Mouse (Mus musculus) myocyte (in vitro differentiated cells): ENCODE measurements around the gene Lrmda.

Source experiments
- CEBPB ChIP-seq: IDR thresholded peaks from 2 replicates; pipeline ENCODE4 v1.6.1; 2011; ENCODE audit warnings: mild to moderate bottlenecking, moderate library complexity; ENCODE audit not compliant: poor library complexity, insufficient read depth, severe bottlenecking
- E2F4 ChIP-seq: IDR thresholded peaks from one replicate; pipeline ENCODE4 v1.6.1; 2011; ENCODE audit warnings: mild to moderate bottlenecking, control low read depth, moderate library complexity; ENCODE audit not compliant: insufficient read depth
- MAX ChIP-seq: IDR thresholded peaks from one replicate; pipeline ENCODE4 v1.6.1; 2011; ENCODE audit warnings: low read depth, mild to moderate bottlenecking, control low read depth
- MYOG ChIP-seq, 3 experiments: IDR thresholded peaks; one replicate each; pipeline ENCODE4 v1.6.1; 2011; ENCODE audit warnings: control low read depth in 2 of 3, low read depth in 2 of 3, mild to moderate bottlenecking in 2 of 3; ENCODE audit not compliant: insufficient read length in 2 of 3, control insufficient read depth in 1 of 3, insufficient read depth in 1 of 3
- POLR2A ChIP-seq: IDR thresholded peaks from one replicate; pipeline ENCODE4 v1.6.1; 2011; ENCODE audit warnings: low read depth, mild to moderate bottlenecking, control low read depth, moderate library complexity; ENCODE audit not compliant: insufficient read length
- POLR2AphosphoS2 ChIP-seq: IDR thresholded peaks from one replicate; pipeline ENCODE4 v1.6.1; 2011; ENCODE audit warnings: low read depth, control low read depth; ENCODE audit not compliant: insufficient read length
- TCF12 ChIP-seq: IDR thresholded peaks from one replicate; pipeline ENCODE4 v1.6.1; 2011; ENCODE audit warnings: mild to moderate bottlenecking, control low read depth; ENCODE audit not compliant: poor library complexity, insufficient read depth, severe bottlenecking
- USF1 ChIP-seq: IDR thresholded peaks from one replicate; pipeline ENCODE4 v1.6.1; 2011; ENCODE audit warnings: low read depth, mild to moderate bottlenecking, control low read depth, moderate library complexity

DNA sequence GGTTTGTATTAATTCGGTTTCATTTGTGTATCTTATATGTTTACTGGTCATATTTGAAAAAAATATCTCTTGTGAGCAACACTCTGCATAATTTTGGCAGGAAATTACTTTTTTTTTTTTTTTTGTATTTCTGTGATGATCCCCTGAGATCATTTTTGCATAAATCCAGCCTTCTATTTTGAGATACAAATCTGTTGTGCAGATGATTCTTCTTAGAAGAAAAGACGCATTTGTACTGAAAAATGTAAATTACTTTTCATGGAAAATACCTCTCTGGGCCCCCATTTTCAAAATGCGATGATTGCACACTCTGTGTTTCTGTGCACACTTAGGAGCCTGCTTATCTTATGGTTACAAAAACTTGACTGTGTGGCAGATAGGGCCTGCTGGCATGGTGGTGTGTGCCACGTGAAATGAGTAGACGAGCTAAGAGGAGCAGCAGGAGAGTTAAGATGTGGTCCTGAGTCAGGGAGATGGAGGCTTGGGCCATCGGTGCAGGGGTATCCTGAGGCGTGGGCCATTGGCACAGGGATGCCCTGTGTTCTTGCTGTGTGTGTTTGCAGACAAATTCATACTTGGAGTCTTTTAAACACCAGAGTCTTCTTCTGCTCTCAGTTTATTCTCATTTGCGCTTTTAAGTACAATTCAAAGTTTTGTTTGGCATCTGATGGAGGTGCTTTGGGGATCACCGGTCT, 353.3 kb downstream of the Lrmda start:
- no peak for TF ChIP-seq E2F4
- TF ChIP-seq MAX, result no peak
- TF ChIP-seq POLR2AphosphoS2, result no peak
- TF ChIP-seq POLR2A, result no peak
- no peak for TF ChIP-seq CEBPB
- no peak for TF ChIP-seq USF1
- no peak for TF ChIP-seq TCF12
- TF ChIP-seq MYOG (IDR thresholded peaks at IDR 0.05; ENCODE audit: control insufficient read depth in 1 of 3, insufficient read depth in 1 of 3, insufficient read length in 2 of 3, low read depth in 2 of 3), result no peak
